Mouse (Mus musculus) testis, adult 10 weeks (tissue): Measurements from ENCODE around the gene Knl1. TPM values are rescaled to one million over a fixed set of nuclear protein-coding genes. Genes with fewer than 3 reads are reported as not detected.

Experiments used
- polyA plus RNA-seq: library from polyadenylated mRNA; stranded (reverse); fragments of 350-450 nt; fragmentation: Illumina TruSeq; extraction: RNeasy Lipid Tissue Mini Kit (QIAGEN cat#74804); gene quantifications from one replicate; pipeline ENCODE4 v1.2.3, GENCODE M21; 2014; ENCODE audit warnings: low read depth, low replicate concordance

The Knl1 gene
- polyA plus RNA-seq = 43.1 TPM

GRCm38 (mm10) chr2:119046649-119047611, at the start of gene Knl1:
TSS of gene Knl1 (plus strand) at chr2:119047119.

GRCm38 (mm10) chr2:119028941-119029551, 17.9 kb upstream of the Knl1 start, which contains the start of gene Ccdc32:
TSS of gene Ccdc32 (minus strand) at chr2:119029393.

GRCm38 (mm10) chr2:119034656-119035396, 12.1 kb upstream of the Knl1 start, which contains the start of gene Rpusd2:
TSS of gene Rpusd2 (plus strand) at chr2:119034790.

GRCm38 (mm10) chr2:119112438-119113112, 65.7 kb downstream of the Knl1 start, which contains the start of gene Rad51:
TSS of gene Rad51 (plus strand) at chr2:119112793.

Other genes with a start within 250 kb of the Knl1 start
- 186 TPM for gene Knstrn, start 233.1 kb upstream of the Knl1 start, polyA plus RNA-seq
- gene Ivd, start 185.2 kb upstream of the Knl1 start, polyA plus RNA-seq = 17.3 TPM
- 3.1 TPM for gene Bahd1, start 146.7 kb upstream of the Knl1 start, polyA plus RNA-seq
- 0.49 TPM for gene Chst14, start 120.6 kb upstream of the Knl1 start, polyA plus RNA-seq
- 3.9 TPM for gene Ccdc32, start 17.7 kb upstream of the Knl1 start, polyA plus RNA-seq
- 1.6 TPM for gene Rpusd2, start 12.3 kb upstream of the Knl1 start, polyA plus RNA-seq
- 14.1 TPM for gene Rad51, start 65.7 kb downstream of the Knl1 start, polyA plus RNA-seq
- gene Rmdn3, start 109.9 kb downstream of the Knl1 start, polyA plus RNA-seq = 14.5 TPM
- not detected for gene Gchfr, start 120.7 kb downstream of the Knl1 start, polyA plus RNA-seq
- gene Gm14137, start 127.4 kb downstream of the Knl1 start, polyA plus RNA-seq = 2.0 TPM
- 7.9 TPM for gene Zfyve19, start 161.5 kb downstream of the Knl1 start, polyA plus RNA-seq
- 1.3 TPM for gene Dnajc17, start 161.7 kb downstream of the Knl1 start, polyA plus RNA-seq
- gene Ppp1r14d, start 182.8 kb downstream of the Knl1 start, polyA plus RNA-seq = not detected
- gene Spint1, start 190.2 kb downstream of the Knl1 start, polyA plus RNA-seq = 1.6 TPM
- gene Rhov, start 224.2 kb downstream of the Knl1 start, polyA plus RNA-seq = 0.31 TPM
- gene Vps18, start 241.6 kb downstream of the Knl1 start, polyA plus RNA-seq = 0.31 TPM